Mouse (Mus musculus): Measurements from ENCODE around the gene Arhgef5. TPM values are rescaled to one million over a fixed set of nuclear protein-coding genes. Genes with fewer than 3 reads are reported as not detected.

Arhgef5 gene
- total RNA-seq, 2 experiments from 2014 or later = 2.0 to 2.2 TPM

GRCm38 (mm10) chr6:43312961-43313656 lies 47.7 kb downstream of the Arhgef5 start:
- DNase-seq (ENCODE audit: extremely low spot score in 1 of 2, low spot score in 1 of 2) = no peak

- no peak for DNase-seq (ENCODE audit: extremely low spot score in 1 of 2, low spot score in 1 of 2)
Measured at GRCm38 (mm10) chr6:43333479-43333878, 68.1 kb downstream of the Arhgef5 start.

GRCm38 (mm10) chr6:43335619-43336234 lies 70.3 kb downstream of the Arhgef5 start:
- DNase-seq (ENCODE audit: extremely low spot score in 1 of 2, low spot score in 1 of 2) = no peak

GRCm38 (mm10) chr6:43337491-43337961 lies 72.1 kb downstream of the Arhgef5 start:
- no peak for DNase-seq (ENCODE audit: extremely low spot score in 1 of 2, low spot score in 1 of 2)

GRCm38 (mm10) chr6:43338804-43339203 lies 73.4 kb downstream of the Arhgef5 start:
- no peak for DNase-seq (ENCODE audit: extremely low spot score in 1 of 2, low spot score in 1 of 2)

Other genes with a start within 250 kb of the Arhgef5 start
- not detected for gene Olfr441, start 159.2 kb upstream of the Arhgef5 start, total RNA-seq (2021)
- not detected for gene Olfr237-ps1, start 119.0 kb upstream of the Arhgef5 start, total RNA-seq (2021)
- gene Olfr437, start 102.3 kb upstream of the Arhgef5 start, total RNA-seq (2021) = not detected
- not detected for gene Olfr13, start 93.4 kb upstream of the Arhgef5 start, total RNA-seq (2021)
- gene Olfr435, start 68.4 kb upstream of the Arhgef5 start, total RNA-seq (2021) = not detected
- not detected for gene Olfr434, start 52.6 kb upstream of the Arhgef5 start, total RNA-seq (2021)
- not detected for gene Olfr47, start 34.1 kb upstream of the Arhgef5 start, total RNA-seq (2021)
- gene Nobox, start 44.0 kb downstream of the Arhgef5 start, total RNA-seq (2021) = not detected

Data from layer of hippocampus, postnatal 25 days (tissue).